Mouse (Mus musculus) C2C12 (cell line): ENCODE measurements around the gene Pdzd2.

Experiments used
- CEBPB ChIP-seq: IDR thresholded peaks from one replicate; pipeline ENCODE4 v1.6.1; 2011; ENCODE audit warnings: low read depth, mild to moderate bottlenecking, control low read depth, moderate library complexity
- CTCF ChIP-seq: IDR thresholded peaks from one replicate; pipeline ENCODE4 v1.5.1; 2011; ENCODE audit not compliant: control insufficient read depth, insufficient read depth, insufficient read length
- FOSL1 ChIP-seq: IDR thresholded peaks from one replicate; pipeline ENCODE4 v1.8.0; 2011; ENCODE audit warnings: mild to moderate bottlenecking, low read length; ENCODE audit not compliant: poor library complexity, insufficient read depth, severe bottlenecking
- MAX ChIP-seq: IDR thresholded peaks from one replicate; pipeline ENCODE4 v1.6.1; 2011; ENCODE audit warnings: mild to moderate bottlenecking, control low read depth
- MYOD1 ChIP-seq: IDR thresholded peaks from one replicate; pipeline ENCODE4 v1.6.1; 2011; ENCODE audit warnings: low read depth; ENCODE audit not compliant: control insufficient read depth, insufficient read length
- MYOG ChIP-seq: IDR thresholded peaks from one replicate; pipeline ENCODE4 v1.6.1; 2011; ENCODE audit not compliant: control insufficient read depth, insufficient read length; ENCODE audit errors: extremely low read depth
- USF1 ChIP-seq: IDR thresholded peaks from one replicate; pipeline ENCODE4 v1.6.1; 2011; ENCODE audit warnings: low read depth, mild to moderate bottlenecking, control low read depth, moderate library complexity

DNA sequence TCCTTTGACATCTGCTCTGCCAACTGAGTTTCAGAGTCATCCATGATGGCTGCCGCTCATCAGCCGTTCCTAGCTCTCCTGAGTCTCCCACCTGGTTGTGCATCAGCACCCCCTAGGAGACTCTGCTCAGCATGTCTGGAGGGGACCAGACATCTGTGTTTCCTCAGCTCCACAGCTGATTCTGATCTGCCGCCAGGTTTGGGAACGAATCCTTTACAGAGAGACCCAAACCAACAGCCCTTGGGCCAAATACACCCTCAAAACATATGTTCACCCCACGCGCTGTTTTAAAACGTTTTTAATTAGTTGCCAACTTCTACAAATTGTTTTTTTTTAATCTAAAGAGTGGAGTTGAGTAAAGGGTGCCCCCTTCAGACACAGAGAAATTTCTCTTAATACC, 31.2 kb upstream of the Pdzd2 start:
- TF ChIP-seq CTCF, result no peak
- no peak for TF ChIP-seq USF1
- no peak for TF ChIP-seq MYOG
- TF ChIP-seq MAX, result no peak
- no peak for TF ChIP-seq CEBPB
- no peak for TF ChIP-seq MYOD1
- TF ChIP-seq FOSL1, result no peak
